Comparison of ENCODE assay signal across 2 mouse cellular contexts in genomic region chr10:93835115-93835514, GRCm38 (mm10). TPM values are rescaled to one million over a fixed set of nuclear protein-coding genes. Genes with fewer than 3 reads are reported as not detected.
"Had no signal": no experiment of that assay in that cellular context is flagged by ENCODE, and none has a peak within 500 bp of the region (broad histone marks: within the 10 kb centered on the region; RNA-seq: fewer than 3 reads in every experiment).

No protein-coding gene starts in this region.

RNA-seq across cellular contexts. Expression of gene Usp44, which starts 3.8 kb away (rescaled TPM):
- polyA plus RNA-seq: macrophage; spleen, adult 2 months had no signal
